Mouse (Mus musculus): ENCODE results near the gene Rhbdl2.

Rhbdl2 gene

DNA sequence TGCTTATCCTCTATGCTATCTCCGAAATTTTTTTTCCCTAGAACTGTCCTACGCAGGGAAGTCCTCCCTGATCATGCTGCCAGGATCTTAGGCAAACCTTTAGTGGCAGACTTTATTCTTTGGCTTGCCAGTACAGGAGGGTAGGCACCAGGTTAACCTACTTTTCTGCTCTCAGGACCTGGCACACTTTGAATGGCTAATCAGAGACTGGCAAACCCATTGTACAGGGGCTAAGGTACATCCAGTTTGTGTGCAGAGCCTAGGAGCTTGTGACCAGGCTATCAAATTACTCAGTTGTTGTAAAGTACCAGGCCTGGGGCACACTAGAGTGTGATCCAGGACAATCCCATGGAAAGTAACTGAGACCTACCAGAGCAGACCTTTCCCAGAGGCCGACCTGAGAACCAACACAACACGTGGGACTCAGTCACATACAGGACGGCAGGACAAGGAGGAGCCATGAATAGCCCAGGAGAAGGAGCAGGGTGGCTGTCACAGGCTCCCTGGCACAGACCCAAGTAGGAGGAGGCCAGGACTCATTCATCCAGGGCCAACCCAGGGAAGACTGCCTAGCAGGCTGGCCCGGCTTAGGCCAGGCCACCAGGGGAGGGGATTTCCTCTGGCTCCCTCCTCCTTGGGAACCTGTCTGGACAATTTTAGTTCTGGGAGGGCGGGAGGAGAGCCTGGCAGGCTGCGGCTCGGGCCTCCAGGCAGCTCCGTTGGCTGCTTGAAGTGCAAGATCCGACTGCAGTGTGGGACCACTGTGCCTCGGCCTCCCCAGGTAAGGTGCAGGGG, at the start of gene Rhbdl2:
Gene Rhbdl2, plus strand, starts transcription at position 684 of the 795 bp plus-strand sequence.
- DNase-seq (ENCODE audit: low read depth): no peak

DNA sequence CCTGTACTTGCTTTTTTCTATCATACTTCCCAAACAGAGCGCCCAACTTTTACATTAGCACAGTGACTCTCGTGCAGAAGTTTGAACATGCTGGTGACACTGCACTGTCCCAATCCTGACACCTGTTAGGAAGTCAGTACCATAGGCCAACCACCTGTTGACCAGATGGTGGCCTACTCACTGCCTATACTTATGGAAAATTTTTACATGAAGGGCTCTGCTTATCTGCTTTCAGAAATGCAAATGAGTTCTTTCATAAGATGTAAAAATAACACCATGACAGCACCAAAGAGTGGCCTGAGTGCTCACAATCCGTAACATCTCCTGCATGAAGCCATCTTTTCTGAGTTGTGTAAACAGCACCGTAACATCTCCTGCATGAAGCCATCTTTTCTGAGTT, 49.0 kb upstream of the Rhbdl2 start:
- no peak for DNase-seq (ENCODE audit: low read depth)

DNA sequence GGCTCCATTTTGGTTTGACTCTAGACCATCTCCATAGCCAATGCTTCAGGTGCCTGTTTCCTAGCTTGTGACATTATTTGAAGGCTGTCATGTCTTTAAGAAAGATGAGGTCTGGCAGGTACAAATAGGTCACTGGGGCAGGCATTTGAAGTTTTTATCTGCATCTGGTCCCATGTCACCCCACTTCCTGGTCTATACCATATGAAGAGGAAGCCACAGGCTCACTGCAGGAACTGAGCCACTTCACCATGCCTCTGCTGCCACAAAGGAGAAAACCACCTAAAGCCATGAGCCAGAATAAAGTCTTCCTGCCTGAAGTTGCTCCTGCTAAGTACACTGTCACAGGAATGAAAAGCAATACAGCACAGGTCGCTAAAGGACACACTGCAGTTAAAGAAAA, 44.8 kb upstream of the Rhbdl2 start:
- no peak for DNase-seq (ENCODE audit: low read depth)

DNA sequence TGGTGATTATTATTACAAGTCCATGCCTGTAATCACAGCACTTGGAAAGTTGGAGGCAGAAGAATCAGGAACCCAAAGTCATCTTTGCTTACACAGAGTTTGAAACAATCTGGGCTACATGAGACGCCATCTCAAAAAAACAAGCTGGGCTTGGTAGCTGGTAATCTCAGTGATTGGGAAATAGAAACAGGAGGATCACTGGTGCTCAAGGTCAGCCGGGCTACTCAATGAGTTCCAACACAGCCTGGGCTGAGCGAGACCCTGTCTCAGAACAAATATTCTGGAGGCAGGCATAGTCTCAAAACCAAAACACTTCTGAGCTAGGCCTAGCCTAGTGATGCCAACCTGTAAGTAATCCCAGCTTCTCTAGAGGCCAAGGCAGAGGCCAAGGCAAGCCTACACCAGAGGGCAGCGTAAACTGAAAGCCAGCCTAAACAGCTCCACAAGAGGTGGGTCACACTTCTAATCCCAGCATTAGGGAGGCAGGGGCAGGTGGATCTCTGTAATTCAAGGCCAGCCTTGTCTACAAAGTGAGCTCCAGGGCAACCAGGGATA, 42.4 kb upstream of the Rhbdl2 start:
- no peak for DNase-seq (ENCODE audit: low read depth)

DNA sequence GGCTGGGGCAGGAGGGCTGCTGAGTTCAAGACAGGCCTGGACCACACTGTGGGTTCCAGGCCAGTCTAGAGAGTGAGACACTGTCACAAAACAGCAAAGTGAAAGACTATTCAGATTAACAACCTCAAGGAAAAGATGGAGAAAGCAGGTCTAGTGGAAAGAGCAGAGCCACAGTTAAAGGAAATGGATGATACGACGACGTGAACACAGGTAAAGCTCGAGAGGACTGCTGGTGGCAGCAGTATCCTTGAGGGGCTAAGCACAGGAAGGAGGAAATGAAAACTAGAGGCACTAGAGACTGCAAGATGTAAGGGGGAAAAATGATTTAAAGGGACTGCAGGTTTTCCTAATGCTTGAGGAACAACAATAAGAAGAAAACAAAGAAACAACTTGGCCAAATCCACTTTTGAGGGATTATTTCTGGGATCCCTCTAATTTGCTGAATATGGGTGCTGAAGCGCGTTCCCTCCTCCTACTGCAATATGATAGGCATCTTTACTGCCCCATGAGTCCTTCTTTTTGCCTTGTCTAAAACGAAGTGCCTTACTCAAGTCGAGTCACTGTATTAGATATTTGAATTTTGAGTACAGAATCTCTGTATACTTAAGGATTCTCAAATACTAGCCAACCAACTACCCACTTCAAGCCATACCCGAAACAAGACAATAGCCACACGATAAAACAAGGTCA, 38.8 kb upstream of the Rhbdl2 start:
- DNase-seq (ENCODE audit: low read depth): no peak

DNA sequence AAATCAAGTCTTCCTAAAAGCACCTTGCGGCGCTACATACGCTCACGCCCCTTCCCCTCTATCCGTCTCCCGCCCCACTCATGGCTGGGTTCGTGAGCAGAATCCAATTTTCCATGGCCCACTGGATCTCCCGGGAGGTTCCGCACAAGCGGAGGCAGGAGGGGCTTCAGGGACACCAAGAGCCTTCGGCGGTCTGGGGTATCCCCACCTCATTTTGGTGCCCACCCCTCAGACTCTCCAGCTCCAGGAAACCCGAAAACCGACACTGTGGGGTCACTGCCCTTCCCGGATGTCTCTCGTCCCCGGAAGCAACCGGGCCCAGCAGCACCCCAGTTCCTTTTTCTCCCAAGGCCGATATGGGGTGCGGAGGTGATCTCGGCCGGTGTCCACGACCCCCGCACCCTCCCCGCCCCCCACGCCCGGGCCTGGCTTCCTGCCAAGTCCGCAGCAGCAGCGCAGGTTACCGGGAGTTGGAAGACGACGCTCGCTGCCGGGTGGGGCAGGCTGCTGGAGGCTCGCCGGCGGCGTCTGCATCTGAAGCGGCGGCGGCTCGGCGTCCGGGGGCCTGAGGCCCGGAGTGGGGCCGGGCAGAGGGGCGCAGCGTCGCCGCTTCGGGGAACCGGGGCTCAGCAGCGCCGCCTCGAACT, 38.1 kb upstream of the Rhbdl2 start:
- no peak for DNase-seq (ENCODE audit: low read depth)

DNA sequence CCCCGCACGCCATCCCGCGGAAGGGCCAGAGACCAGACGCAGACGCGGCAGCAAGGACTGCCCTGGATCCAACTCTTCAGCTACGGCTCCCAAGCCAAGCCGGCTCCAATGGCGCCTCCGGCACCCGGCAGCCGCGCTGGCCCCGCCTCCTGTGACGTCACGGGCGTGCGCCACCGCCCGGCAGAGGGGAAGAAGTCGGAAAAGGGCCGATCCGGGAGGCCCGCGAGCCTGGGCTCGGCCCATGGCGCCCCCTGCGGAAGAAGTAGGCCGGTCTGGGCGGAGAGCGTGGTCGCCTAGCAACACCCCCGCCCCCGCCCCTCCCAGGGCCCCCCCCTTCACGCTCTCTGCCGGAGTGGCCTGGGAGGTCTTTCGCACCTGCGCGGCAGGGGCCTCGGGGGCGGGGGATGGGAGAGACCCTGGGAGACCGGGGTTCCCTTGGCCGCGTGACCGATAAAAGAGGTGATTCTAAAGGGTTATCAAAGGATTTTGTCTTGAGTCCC, 37.5 kb upstream of the Rhbdl2 start, which contains the start of gene Akirin1:
Gene Akirin1, minus strand, starts transcription at position 194 of the 500 bp plus-strand sequence.
- peak; percentile 88 for DNase-seq (ENCODE audit: low read depth)

DNA sequence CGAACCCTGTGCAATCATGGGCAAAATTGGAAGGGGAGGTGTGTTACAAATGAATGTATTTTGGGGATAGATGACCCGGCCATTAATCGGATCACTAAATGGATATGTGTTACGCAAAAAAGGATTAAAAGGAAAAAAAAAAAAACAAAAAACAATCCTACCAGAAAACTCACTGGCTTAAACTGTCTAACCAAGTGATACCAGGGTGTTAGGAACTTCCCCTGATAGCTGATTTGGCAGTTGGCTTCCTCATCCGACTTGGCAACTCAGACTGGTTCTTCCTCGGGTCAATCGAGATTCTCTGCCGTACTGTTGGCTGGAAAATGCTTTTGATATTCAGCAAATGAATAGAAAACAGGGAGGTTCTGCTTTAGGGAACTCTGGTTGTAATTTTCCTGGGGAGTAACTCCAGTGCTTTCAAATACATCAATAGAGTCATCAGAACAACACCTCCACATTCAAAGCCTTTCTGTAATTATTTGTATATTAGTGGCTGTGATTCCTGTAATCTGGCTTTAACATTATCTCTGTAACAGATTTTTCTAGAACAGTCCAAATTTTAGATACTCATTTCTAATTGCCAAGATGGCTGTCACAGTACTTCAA, 36.9 kb upstream of the Rhbdl2 start:
- no peak for DNase-seq (ENCODE audit: low read depth)

DNA sequence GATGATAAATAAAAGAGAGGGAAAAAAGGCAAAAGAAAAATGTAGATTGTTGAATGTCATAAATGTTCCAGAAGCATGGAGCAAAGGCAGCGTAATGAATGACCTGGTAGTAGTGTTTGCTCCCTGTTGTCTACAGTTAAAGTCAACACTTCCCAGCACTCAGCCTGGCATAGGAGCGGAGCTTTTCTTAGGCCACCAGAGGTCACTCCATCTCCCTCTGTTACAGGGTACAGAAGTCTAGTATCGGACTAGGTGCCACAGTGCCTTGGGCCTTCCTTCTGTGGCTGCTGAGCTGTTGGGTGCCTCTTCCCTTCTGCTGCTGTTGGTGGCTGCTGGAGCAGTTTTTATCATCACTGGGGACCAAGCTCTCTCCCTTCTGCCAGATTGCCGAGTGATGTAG, 29.4 kb upstream of the Rhbdl2 start:
- DNase-seq (ENCODE audit: low read depth): no peak

DNA sequence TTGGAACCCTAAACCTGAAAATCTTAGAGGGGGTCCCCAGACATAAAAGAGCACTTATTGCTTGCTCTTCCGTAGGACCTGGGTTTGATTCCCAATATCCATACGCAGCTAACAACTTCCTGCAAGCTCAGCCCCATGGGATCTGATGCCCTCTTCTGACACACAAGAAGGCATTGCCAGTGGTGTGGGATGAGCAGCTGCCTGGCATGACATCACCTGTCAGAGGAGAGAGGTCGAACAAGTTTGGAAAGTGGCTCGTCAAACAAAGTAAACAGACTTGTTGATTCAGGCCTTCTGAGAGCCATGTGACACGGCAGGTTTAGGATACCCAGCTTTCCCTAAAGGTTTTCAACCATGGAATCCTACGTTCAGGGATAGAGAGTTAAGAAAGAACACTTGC, 22.6 kb upstream of the Rhbdl2 start:
- DNase-seq (ENCODE audit: low read depth): no peak

DNA sequence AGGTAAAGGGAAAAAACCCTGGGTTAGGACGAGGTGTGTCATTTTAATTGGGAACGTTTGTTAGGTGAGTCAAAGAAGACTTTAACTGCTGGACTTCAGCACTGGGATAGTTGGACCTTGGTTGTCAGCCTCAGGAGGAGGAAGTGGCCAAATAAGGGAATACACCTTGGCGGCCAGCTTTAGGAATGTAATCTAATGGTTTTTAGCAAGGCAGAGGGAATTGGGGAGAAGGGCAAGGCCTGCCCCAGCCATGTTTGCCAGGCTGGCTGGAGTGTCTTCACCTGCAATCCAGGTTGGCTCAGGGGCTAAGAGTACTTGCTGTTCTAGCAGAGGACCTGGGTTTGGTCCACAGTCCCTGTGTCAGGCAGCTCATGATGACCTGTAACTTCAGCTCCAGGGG, 19.9 kb upstream of the Rhbdl2 start:
- DNase-seq (ENCODE audit: low read depth): no peak

DNA sequence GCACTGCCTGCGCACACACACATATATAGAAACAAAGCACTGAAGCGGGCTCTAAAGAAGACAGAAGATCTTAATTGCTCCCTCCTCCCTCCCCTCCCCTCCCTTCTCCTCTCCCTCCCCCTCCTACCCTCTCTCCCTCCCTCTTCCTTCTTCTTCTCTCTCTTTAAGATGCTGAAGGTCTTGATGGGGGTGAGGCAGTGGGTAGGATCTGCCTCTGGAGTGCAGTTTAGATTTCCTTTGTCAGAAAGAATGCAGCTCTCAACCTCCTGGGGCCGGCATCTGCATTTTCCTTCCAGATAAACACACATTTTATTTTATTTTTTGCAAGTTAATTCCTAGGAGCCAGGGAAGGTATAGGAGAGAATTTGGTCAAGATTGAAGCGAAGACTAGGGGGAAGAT, 19.4 kb upstream of the Rhbdl2 start:
- no peak for DNase-seq (ENCODE audit: low read depth)

DNA sequence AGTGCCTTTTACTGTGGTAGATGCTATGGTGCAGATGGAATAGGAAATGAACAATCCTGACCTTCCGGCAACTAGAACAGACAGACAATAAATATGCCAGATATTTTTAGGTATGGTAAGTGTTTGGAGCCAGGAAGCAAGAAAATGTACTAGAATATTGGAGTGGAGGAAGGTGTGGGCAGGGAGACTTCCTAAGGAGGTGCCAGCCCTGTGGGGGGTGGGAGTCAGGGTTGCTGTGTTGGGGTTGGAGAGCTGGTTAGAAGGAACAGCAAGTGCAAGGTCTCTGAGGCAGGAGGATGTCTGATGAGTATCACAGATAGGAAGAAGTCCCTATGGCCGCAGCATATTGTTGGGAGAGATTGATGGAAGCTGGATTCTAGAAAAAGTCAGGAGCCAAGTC, 5.0 kb downstream of the Rhbdl2 start:
- DNase-seq (ENCODE audit: low read depth): no peak

DNA sequence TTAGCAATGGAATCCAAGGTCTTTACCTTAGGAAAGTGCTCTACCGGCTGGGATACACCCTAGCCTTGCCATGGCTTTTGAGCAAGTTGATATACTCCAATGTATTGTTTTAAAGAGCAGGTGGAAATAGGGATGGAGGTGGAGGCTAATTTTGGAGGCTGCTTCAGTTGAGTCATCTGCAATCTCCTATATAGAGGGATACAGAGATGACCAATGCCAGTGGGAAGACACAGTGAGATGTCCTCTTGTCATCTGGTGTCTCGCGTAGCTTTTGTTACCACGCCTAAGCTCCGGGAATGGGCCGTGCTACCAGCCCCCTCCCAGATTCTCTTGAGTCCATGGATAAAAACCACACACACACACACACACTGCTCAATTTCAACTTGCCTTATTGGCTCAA, 5.5 kb downstream of the Rhbdl2 start:
- no peak for DNase-seq (ENCODE audit: low read depth)

DNA sequence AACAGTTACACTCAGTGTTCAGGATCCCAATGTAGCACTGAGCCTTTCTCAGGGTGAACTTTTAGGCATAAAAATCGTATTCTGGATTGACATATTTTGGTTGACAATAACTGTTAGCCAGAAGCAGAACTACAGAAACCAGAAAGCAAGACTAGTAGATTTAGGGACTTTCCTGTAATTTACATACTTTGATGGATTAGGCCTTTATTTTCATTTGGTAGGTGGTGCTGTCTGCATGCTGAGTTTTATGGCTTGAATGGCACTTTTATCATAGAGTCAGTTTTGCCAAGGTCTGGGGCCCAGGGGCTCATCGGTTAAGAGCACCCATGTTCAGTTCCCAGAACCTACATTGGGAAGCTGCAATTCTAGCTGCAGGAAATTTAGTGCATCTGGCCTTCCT, 7.4 kb downstream of the Rhbdl2 start:
- DNase-seq (ENCODE audit: low read depth): no peak

DNA sequence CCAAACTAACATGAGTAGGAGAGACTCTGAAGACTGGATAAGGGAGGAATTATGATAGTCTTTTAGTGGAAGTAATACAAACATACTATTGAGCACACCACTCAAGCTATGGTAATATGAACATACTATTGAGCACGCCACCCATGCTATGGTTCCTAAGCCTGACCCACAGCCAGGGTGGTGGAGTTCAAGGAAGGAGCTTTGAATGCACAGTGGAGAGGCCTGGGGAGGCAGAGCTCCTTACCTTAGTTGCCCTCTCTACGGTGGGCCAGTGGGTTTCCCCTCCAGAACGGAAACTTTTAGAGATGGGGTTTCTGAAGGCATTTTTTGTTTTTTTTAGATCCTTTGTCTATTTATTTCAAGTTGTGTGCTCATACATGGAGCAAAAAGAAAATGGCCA, 9.7 kb downstream of the Rhbdl2 start:
- no peak for DNase-seq (ENCODE audit: low read depth)

DNA sequence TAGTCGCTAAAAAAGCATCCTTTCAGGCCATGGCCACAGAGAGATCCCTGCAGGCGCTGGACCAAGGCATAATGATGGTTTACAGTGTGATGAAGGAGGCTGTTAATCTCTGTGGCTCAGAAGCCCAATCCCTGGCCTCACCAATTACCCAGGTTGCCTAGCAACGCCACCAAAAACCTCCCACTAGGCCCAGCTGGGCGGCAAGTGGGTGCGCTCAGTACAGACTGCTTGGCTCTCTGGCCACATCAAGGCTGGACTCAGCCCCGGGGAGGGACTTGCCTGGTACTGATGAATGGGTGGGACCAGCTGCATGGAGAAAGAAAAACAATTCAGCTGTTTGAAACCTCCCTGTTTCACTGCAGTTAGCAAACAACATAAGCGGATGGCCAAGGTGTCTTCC, 10.2 kb downstream of the Rhbdl2 start:
- no peak for DNase-seq (ENCODE audit: low read depth)

DNA sequence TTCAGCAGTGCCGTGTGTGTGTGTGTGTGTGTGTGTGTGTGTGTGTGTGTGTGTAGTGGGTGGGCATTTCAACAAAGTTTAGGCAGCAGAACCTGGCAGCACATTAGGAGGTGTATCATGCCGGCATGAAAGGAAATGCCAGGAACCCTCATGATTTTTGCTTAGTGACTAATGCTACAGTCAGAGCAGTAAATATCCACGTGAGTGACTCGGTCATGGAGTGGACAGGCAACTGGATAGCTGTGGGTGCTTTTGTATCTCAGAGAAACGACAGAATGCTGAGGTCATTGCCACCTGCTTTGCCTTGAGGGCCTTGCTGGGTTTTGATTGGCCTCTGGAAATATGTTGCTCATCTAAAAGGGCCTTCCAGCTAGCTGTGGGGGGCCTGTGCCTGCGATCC, 16.0 kb downstream of the Rhbdl2 start:
- no peak for DNase-seq (ENCODE audit: low read depth)

DNA sequence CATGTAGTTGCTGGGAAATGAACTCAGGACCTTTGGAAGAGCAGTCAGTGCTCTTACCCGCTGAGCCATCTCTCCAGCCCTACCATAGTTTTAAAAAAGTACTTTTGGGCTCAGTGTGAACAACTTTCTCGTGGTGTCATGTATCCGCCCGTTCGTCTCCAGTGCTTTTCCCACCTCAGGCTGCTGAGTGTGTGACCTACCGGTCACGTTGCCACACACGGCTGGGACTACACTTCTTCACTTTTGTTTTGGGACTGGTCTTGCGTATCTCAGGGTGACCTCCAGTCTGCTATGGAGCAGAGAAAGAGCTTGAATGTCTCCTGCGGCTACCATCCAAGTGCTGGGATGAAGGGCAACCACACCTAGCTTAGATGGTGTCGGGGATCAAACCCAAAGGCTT, 20.6 kb downstream of the Rhbdl2 start:
- no peak for DNase-seq (ENCODE audit: low read depth)

DNA sequence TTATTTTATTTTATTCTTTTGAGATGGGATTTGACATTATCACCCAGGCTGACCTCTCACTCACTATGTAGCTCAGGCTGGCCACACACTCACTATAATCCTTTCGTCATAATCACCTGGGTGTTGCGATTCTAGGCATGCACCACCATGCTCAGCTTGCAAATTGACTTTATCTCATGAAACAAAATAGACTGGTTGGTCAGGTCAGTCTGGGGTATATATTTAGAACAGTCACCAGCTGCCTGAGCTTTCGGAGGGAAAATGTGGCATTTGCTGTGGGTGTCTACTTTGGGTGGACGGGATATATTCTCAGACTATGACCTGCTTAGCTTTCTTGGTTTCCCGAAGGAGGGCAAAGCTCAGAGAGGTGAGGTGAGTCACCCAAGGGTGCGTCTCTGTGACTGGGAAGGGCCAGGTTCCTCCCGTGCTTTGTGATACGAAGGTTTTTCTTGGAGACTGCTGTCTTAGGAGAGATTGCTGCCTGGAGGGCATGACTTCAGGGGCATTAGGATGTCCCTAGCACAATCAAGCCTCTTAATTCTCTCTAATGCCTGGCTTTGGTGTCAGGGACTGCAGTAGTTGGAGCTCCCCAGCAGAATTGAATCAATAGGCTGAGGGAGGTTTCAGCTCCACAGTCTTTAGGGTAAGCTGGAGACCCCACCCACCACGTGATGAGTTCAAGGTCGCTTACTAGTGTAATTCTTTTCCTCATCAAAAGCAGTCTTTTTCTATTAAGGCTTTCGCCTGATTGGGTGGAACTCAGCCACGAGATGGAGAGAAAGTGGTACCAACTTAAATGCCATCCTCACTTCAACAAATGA, 23.0 kb downstream of the Rhbdl2 start:
- no peak for DNase-seq (ENCODE audit: low read depth)

DNA sequence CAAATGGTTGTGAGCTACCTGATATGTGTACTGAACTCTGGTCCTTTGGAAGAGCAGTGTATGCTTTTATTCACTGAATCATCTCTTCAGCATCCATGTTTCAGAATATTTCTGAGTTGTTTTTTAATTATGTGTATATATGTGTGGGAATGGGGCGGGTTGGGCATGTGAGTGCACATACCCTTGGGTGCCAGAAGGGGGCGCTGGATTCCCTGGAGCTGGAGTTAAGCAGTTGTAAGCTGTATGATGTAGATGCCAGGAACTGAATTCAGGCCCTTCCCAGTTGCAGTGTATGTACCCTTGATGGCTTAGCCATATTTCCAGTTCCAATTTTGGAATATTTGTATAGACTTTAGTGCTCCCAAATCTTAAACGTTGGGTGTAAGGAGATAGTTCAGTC, 24.9 kb downstream of the Rhbdl2 start:
- no peak for DNase-seq (ENCODE audit: low read depth)
